Mouse (Mus musculus) lung, postnatal 0 days (tissue): ENCODE results near the gene Etv5.

Experiments used
- CTCF ChIP-seq: IDR thresholded peaks from 2 replicates; pipeline ENCODE4 v1.5.1; 2016; ENCODE audit warnings: antibody characterized with exemption, mild to moderate bottlenecking
- EP300 ChIP-seq: IDR thresholded peaks from 2 replicates; pipeline ENCODE4 v1.6.1; 2016; ENCODE audit warnings: antibody characterized with exemption, mild to moderate bottlenecking, control low read depth

- TF ChIP-seq CTCF (no peak), EP300 (no peak)
Observed at GRCm38 (mm10) chr16:22377714-22378113, 61.8 kb downstream of the Etv5 start.
